Mouse (Mus musculus) heart, adult 2 months (tissue): Measurements from ENCODE around the gene Dtd1.

ENCODE experiments used
- CTCF ChIP-seq: fragments of 200-600 bp; IDR thresholded peaks from 2 replicates; pipeline ENCODE4 v1.8.1; 2022; ENCODE audit warnings: antibody characterized with exemption, mild to moderate bottlenecking, moderate library complexity
- POLR2A ChIP-seq: fragments of 200-500 bp; IDR thresholded peaks from 2 replicates; pipeline ENCODE4 v1.6.1; 2011; ENCODE audit warnings: mild to moderate bottlenecking, low read depth, low read length, control low read depth; ENCODE audit not compliant: insufficient read depth

DNA sequence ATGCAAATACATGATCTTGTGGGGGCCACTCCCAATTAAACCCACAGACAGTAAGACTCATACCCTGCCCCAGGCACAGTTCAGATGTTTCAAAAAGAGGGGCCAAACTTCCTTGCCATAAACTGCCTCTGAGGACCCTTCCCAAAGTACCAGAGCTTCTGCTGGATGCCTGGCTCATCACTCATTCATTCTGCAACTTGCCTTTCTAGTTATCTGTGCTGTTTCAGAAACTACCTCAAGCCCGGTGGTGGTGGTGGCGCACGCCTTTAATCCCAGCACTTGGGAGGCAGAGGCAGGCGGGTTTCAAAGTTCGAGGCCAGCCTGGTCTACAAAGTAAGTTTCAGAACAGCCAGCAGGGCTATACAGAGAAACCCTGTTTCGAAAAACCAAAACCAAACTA, 184.1 kb downstream of the Dtd1 start:
- TF ChIP-seq POLR2A = no peak
- no peak for TF ChIP-seq CTCF
